ENCODE assay signal across 23 mouse cellular contexts in genomic region chr10:39066061-39066460, GRCm38 (mm10).
"Had no signal": no experiment of that assay in that cellular context is flagged by ENCODE, and none has a peak within 500 bp of the region (broad histone marks: within the 10 kb centered on the region; RNA-seq: fewer than 3 reads in every experiment).

No protein-coding gene starts in this region.

- H3K4me1 ChIP-seq: limb, embryonic 10.5 days; limb, embryonic 13.5 days; liver, embryonic 12.5 days; liver, embryonic 15.5 days; lung, embryonic 15.5 days; megakaryocyte, embryonic 14.5 days; midbrain, embryonic 13.5 days; neural tube, embryonic 13.5 days; stomach, embryonic 15.5 days had no signal

- H3K4me3 ChIP-seq: layer of hippocampus, adult 2 months; limb, embryonic 10.5 days; limb, embryonic 13.5 days; liver, embryonic 12.5 days; liver, embryonic 15.5 days; lung, embryonic 15.5 days; megakaryocyte, embryonic 14.5 days; midbrain, embryonic 10.5 days; midbrain, embryonic 13.5 days; myocyte; neural tube, embryonic 13.5 days; stomach, embryonic 15.5 days had no signal

- H3K9me3 ChIP-seq: limb, embryonic 10.5 days; limb, embryonic 13.5 days; liver, embryonic 12.5 days; liver, embryonic 15.5 days; lung, embryonic 15.5 days; megakaryocyte, embryonic 14.5 days; midbrain, embryonic 10.5 days; midbrain, embryonic 13.5 days; neural tube, embryonic 13.5 days; stomach, embryonic 15.5 days had no signal

- DNase-seq: kidney, postnatal 25 days; layer of hippocampus, adult 9-11 months; liver; lung, adult 18-20 months; lung, postnatal 10 days; lung, postnatal 36 days; retina, postnatal 1 day; right cerebral cortex, postnatal 25 days; thymus, adult 18-20 months; thymus, postnatal 36 days had no signal

- H3K36me3 ChIP-seq: liver, embryonic 12.5 days; liver, embryonic 15.5 days; midbrain, embryonic 10.5 days; midbrain, embryonic 13.5 days had no signal

- H3K27ac ChIP-seq: kidney, postnatal 0 days; layer of hippocampus, adult 2 months; limb, embryonic 10.5 days; limb, embryonic 13.5 days; liver, embryonic 12.5 days; liver, embryonic 15.5 days; lung, embryonic 15.5 days; midbrain, embryonic 10.5 days; midbrain, embryonic 13.5 days; neural tube, embryonic 13.5 days; stomach, embryonic 15.5 days had no signal

- H3K27me3 ChIP-seq: limb, embryonic 13.5 days; liver, embryonic 12.5 days; liver, embryonic 15.5 days; lung, embryonic 15.5 days; megakaryocyte, embryonic 14.5 days; midbrain, embryonic 13.5 days; neural tube, embryonic 13.5 days; stomach, embryonic 15.5 days had no signal
